Mouse (Mus musculus) adrenal gland, postnatal 14 days (tissue): ENCODE measurements around the gene Hpdl. TPM values are rescaled to one million over a fixed set of nuclear protein-coding genes. Genes with fewer than 3 reads are reported as not detected.

ENCODE experiments used
- DNase-seq: peaks from one replicate; pipeline ENCODE4 v3.0.0; 2021; ENCODE audit warnings: mixed read lengths
- total RNA-seq: library from RNA; stranded (reverse); gene quantifications from 2 replicates; pipeline ENCODE4 v1.2.3, GENCODE M21; 2021

Gene Hpdl
- total RNA-seq, 1 experiment from 2014 or later = 6.1 TPM

- peak; percentile 44 for DNase-seq
Measured at GRCm38 (mm10) chr4:116799901-116800300, 21.6 kb downstream of the Hpdl start.

- peak; percentile 53 for DNase-seq
Measured at GRCm38 (mm10) chr4:116796442-116797110, 24.9 kb downstream of the Hpdl start.

- no peak for DNase-seq
Measured at GRCm38 (mm10) chr4:116794273-116794672, 27.2 kb downstream of the Hpdl start.

- DNase-seq = no peak
Measured at GRCm38 (mm10) chr4:116792453-116792852, 29.1 kb downstream of the Hpdl start.

- peak; percentile 87 for DNase-seq
Measured at GRCm38 (mm10) chr4:116788956-116789355, 32.6 kb downstream of the Hpdl start.

GRCm38 (mm10) chr4:116787985-116788760 is 33.3 kb downstream of the Hpdl start:
- DNase-seq = peak; percentile 37

- no peak for DNase-seq
Measured at GRCm38 (mm10) chr4:116786587-116786986, 34.9 kb downstream of the Hpdl start.

- no peak for DNase-seq
Measured at GRCm38 (mm10) chr4:116782171-116782570, 39.3 kb downstream of the Hpdl start.

GRCm38 (mm10) chr4:116781366-116781765 is 40.1 kb downstream of the Hpdl start:
- DNase-seq = no peak

GRCm38 (mm10) chr4:116780541-116780940 is 41.0 kb downstream of the Hpdl start:
- DNase-seq = no peak

- DNase-seq = no peak
Measured at GRCm38 (mm10) chr4:116777079-116777478, 44.4 kb downstream of the Hpdl start.

- no peak for DNase-seq
Measured at GRCm38 (mm10) chr4:116776391-116776790, 45.1 kb downstream of the Hpdl start.

Other genes with a start within 250 kb of the Hpdl start
- gene Ccdc17, start 225.1 kb downstream of the Hpdl start, total RNA-seq = 10.0 and 11.0 TPM in 2 replicates
- gene Nasp, start 193.8 kb downstream of the Hpdl start, total RNA-seq = 51.1 and 51.6 TPM in 2 replicates
- gene Akr1a1, start 170.0 kb downstream of the Hpdl start, total RNA-seq = 639 and 649 TPM in 2 replicates
- gene Prdx1, start 136.2 kb downstream of the Hpdl start, total RNA-seq = 546 and 672 TPM in 2 replicates
- gene Mmachc, start 113.3 kb downstream of the Hpdl start, total RNA-seq = 39.5 and 41.9 TPM in 2 replicates
- gene Ccdc163, start 113.2 kb downstream of the Hpdl start, total RNA-seq = 18.8 and 19.6 TPM in 2 replicates
- 4.9 and 5.1 TPM in 2 replicates for gene Tesk2, start 100.8 kb downstream of the Hpdl start, total RNA-seq
- gene Toe1, start 14.1 kb downstream of the Hpdl start, total RNA-seq = 18.9 and 22.0 TPM in 2 replicates
- 2.5 and 6.4 TPM in 2 replicates for gene Mutyh, start 14.0 kb downstream of the Hpdl start, total RNA-seq
- gene Zswim5, start 55.7 kb upstream of the Hpdl start, total RNA-seq = 3.1 and 3.5 TPM in 2 replicates
- gene Urod, start 172.7 kb upstream of the Hpdl start, total RNA-seq = 121 and 129 TPM in 2 replicates
- 21.0 and 25.7 TPM in 2 replicates for gene Hectd3, start 173.6 kb upstream of the Hpdl start, total RNA-seq
- gene Eif2b3, start 197.7 kb upstream of the Hpdl start, total RNA-seq = 30.5 and 34.6 TPM in 2 replicates